Mouse (Mus musculus): Measurements from ENCODE around the gene Slc4a1. TPM values are rescaled to one million over a fixed set of nuclear protein-coding genes. Genes with fewer than 3 reads are reported as not detected.

Slc4a1 gene
- polyA plus RNA-seq, 1 experiment from 2014 or later, result 913 TPM

GRCm38 (mm10) chr11:102331806-102332205, 34.2 kb downstream of the Slc4a1 start:
- H3K27me3 ChIP-seq (replicated peaks), result peaks cover 40% of the 10 kb centered on the region
- H3K4me1 ChIP-seq, result 0 out of 2 replicates have a peak, but pooled peaks cover 4% of the 10 kb centered on the region
- 41% methylated on average over 4 of the region's 4 CpGs for WGBS (ENCODE audit: insufficient replicate concordance)
- H3K4me2 ChIP-seq, result no peak overlapping the region
- H3K9ac ChIP-seq, result no peak overlapping the region
- no peak for ATAC-seq
- H3K4me3 ChIP-seq, result no peak overlapping the region
- H3K27ac ChIP-seq, result no peak overlapping the region
- H3K36me3 ChIP-seq, result no peaks in the 10 kb centered on the region
- H3K9me3 ChIP-seq (replicated peaks), result no peaks in the 10 kb centered on the region

- no peak overlapping the region for H3K9ac ChIP-seq
- ATAC-seq, result no peak
- H3K4me2 ChIP-seq, result no peak overlapping the region
- H3K36me3 ChIP-seq, result no peaks in the 10 kb centered on the region
- WGBS (ENCODE audit: insufficient replicate concordance), result 64% methylated on average over 3 of the region's 3 CpGs
- H3K27me3 ChIP-seq (replicated peaks), result peaks cover 38% of the 10 kb centered on the region
- no peaks in the 10 kb centered on the region for H3K9me3 ChIP-seq (replicated peaks)
- no peak overlapping the region for H3K4me3 ChIP-seq
- H3K4me1 ChIP-seq, result no peaks in the 10 kb centered on the region
- H3K27ac ChIP-seq, result no peak overlapping the region
Observed at GRCm38 (mm10) chr11:102330039-102330438, 36.0 kb downstream of the Slc4a1 start.

GRCm38 (mm10) chr11:102329518-102329917, 36.5 kb downstream of the Slc4a1 start:
- Histone ChIP-seq H3K36me3 (no peaks in the 10 kb centered on the region), H3K4me1 (no peaks in the 10 kb centered on the region), H3K9ac (no peak overlapping the region), H3K4me2 (no peak overlapping the region), H3K9me3 (replicated peaks) (no peaks in the 10 kb centered on the region), H3K27me3 (replicated peaks) (peaks cover 41% of the 10 kb centered on the region), H3K4me3 (no peak overlapping the region), H3K27ac (no peak overlapping the region)
- no peak for ATAC-seq

GRCm38 (mm10) chr11:102327839-102328238, 38.2 kb downstream of the Slc4a1 start:
- no peak overlapping the region for H3K27ac ChIP-seq
- H3K4me1 ChIP-seq, result no peaks in the 10 kb centered on the region
- no peak for ATAC-seq
- H3K4me3 ChIP-seq, result no peak overlapping the region
- no peaks in the 10 kb centered on the region for H3K9me3 ChIP-seq (replicated peaks)
- peaks cover 55% of the 10 kb centered on the region for H3K27me3 ChIP-seq (replicated peaks)
- WGBS (ENCODE audit: insufficient replicate concordance), result 61% methylated on average over 7 of the region's 7 CpGs
- H3K36me3 ChIP-seq, result no peaks in the 10 kb centered on the region
- H3K4me2 ChIP-seq, result no peak overlapping the region
- no peak overlapping the region for H3K9ac ChIP-seq

GRCm38 (mm10) chr11:102327250-102327649, 38.8 kb downstream of the Slc4a1 start:
- Histone ChIP-seq H3K4me1 (no peaks in the 10 kb centered on the region), H3K4me3 (no peak overlapping the region), H3K27me3 (replicated peaks) (peaks cover 58% of the 10 kb centered on the region), H3K27ac (no peak overlapping the region), H3K36me3 (no peaks in the 10 kb centered on the region), H3K9me3 (replicated peaks) (no peaks in the 10 kb centered on the region), H3K9ac (no peak overlapping the region), H3K4me2 (no peak overlapping the region)
- 51% methylated on average over 5 of the region's 5 CpGs for WGBS (ENCODE audit: insufficient replicate concordance)
- ATAC-seq, result no peak

GRCm38 (mm10) chr11:102323516-102323915, 42.5 kb downstream of the Slc4a1 start:
- no peak for ATAC-seq
- Histone ChIP-seq H3K27ac (no peak overlapping the region), H3K4me1 (peaks cover 17% of the 10 kb centered on the region), H3K27me3 (replicated peaks) (peaks cover 67% of the 10 kb centered on the region), H3K4me2 (no peak overlapping the region), H3K4me3 (no peak overlapping the region), H3K9me3 (replicated peaks) (no peaks in the 10 kb centered on the region), H3K36me3 (no peaks in the 10 kb centered on the region), H3K9ac (no peak overlapping the region)
- 81% methylated on average over 1 of the region's 1 CpGs for WGBS (ENCODE audit: insufficient replicate concordance)

DNA sequence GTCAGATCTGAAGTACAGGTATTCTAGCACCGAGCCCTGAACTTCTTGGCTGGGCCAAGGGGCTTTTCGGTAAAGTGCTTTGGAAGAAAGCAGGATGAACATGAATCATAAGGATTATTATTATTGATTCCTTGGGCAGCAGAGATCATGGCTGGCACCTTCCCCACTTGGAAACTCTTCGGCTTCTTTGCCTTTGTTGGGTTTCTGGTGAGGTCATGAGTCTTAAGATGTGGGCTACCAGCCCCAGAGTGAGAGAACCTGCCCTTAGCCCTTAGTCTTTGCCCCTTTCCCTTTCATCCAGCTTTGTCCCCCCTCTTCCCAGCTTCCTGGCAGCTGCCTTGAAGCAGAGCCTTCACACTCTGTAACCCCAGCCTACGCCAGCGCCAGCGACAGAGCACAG, 44.1 kb downstream of the Slc4a1 start:
- WGBS (ENCODE audit: insufficient replicate concordance), result 72% methylated on average over 6 of the region's 6 CpGs

GRCm38 (mm10) chr11:102320686-102321005, 45.4 kb downstream of the Slc4a1 start:
- peak overlapping the region; percentile 96 for H3K4me2 ChIP-seq
- peaks cover 24% of the 10 kb centered on the region for H3K4me1 ChIP-seq
- peak overlapping the region; percentile 100 for H3K9ac ChIP-seq
- H3K36me3 ChIP-seq, result peaks cover 2% of the 10 kb centered on the region; the same call in 1 of the 2 replicates
- H3K4me3 ChIP-seq, result peak overlapping the region; percentile 100
- ATAC-seq, result no peak
- H3K27ac ChIP-seq, result peak overlapping the region; percentile 99
- H3K9me3 ChIP-seq (replicated peaks), result no peaks in the 10 kb centered on the region
- peaks cover 40% of the 10 kb centered on the region for H3K27me3 ChIP-seq (replicated peaks)
- 34% methylated on average over 10 of the region's 10 CpGs for WGBS (ENCODE audit: insufficient replicate concordance)

More for the DNA sequence above, 44.1 kb downstream of the Slc4a1 start:
- Histone ChIP-seq H3K9me3 (replicated peaks) (no peaks in the 10 kb centered on the region), H3K4me2 (no peak overlapping the region), H3K9ac (no peak overlapping the region), H3K36me3 (no peaks in the 10 kb centered on the region), H3K27me3 (replicated peaks) (peaks cover 51% of the 10 kb centered on the region), H3K27ac (no peak overlapping the region), H3K4me1 (peaks cover 17% of the 10 kb centered on the region), H3K4me3 (no peak overlapping the region)
- no peak for ATAC-seq

- peak overlapping the region; percentile 100 for H3K4me3 ChIP-seq
- ATAC-seq, result peak; percentile 17; the same call in 1 of the 2 replicates
- no peaks in the 10 kb centered on the region for H3K9me3 ChIP-seq (replicated peaks)
- H3K9ac ChIP-seq, result peak overlapping the region; percentile 100
- peaks cover 29% of the 10 kb centered on the region for H3K4me1 ChIP-seq
- peaks cover 7% of the 10 kb centered on the region for H3K36me3 ChIP-seq
- peak overlapping the region; percentile 96 for H3K4me2 ChIP-seq
- 1% methylated on average over 38 of the region's 38 CpGs for WGBS (ENCODE audit: insufficient replicate concordance)
- peaks cover 40% of the 10 kb centered on the region for H3K27me3 ChIP-seq (replicated peaks)
- peak overlapping the region; percentile 99 for H3K27ac ChIP-seq
Observed at GRCm38 (mm10) chr11:102319941-102320685, 45.9 kb downstream of the Slc4a1 start.

DNA sequence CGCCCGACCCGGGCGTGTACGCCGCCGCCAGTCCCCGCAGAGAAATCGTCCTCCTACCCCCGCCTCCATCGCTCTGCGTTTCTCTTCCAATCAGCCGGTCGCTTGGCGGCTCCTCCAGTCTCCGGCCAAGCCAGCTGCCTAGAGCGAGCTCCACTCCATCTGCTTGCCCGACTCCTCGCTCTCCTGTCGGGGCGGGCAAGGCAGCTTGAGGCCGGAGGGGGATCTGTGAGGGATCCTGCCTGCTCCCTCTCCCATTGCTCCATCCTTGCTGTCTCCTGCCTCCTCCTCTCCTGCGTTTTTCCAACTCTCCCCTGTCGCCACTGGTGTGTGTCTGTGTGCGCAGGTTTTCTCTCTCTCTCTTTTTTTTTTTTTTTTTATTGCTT, 46.6 kb downstream of the Slc4a1 start, which contains the start of gene Ubtf:
Gene Ubtf, minus strand, starts transcription at position 333 of the 383 bp plus-strand sequence.
- Histone ChIP-seq H3K27ac (peak within 1 kb of the TSS; percentile 99), H3K9ac (peak within 1 kb of the TSS; percentile 100), H3K36me3 (peaks cover 14% of the 10 kb centered on the region), H3K4me1 (peaks cover 36% of the 10 kb centered on the region), H3K4me2 (peak within 1 kb of the TSS; percentile 96), H3K4me3 (peak within 1 kb of the TSS; percentile 100), H3K27me3 (replicated peaks) (peaks cover 34% of the 10 kb centered on the region), H3K9me3 (replicated peaks) (no peaks in the 10 kb centered on the region)
- peak; percentile 50 for ATAC-seq
- under 1% methylated on average over 25 of the region's 25 CpGs for WGBS (ENCODE audit: insufficient replicate concordance)

- H3K27me3 ChIP-seq (replicated peaks), result peaks cover 30% of the 10 kb centered on the region
- WGBS (ENCODE audit: insufficient replicate concordance), result under 1% methylated on average over 77 of the region's 84 CpGs
- H3K9me3 ChIP-seq (replicated peaks), result no peaks in the 10 kb centered on the region
- H3K27ac ChIP-seq, result peak overlapping the region; percentile 99
- H3K36me3 ChIP-seq, result peaks cover 20% of the 10 kb centered on the region
- H3K4me2 ChIP-seq, result peak overlapping the region; percentile 96
- H3K9ac ChIP-seq, result peak overlapping the region; percentile 100
- ATAC-seq, result peak; percentile 47
- peak overlapping the region; percentile 100 for H3K4me3 ChIP-seq
- peaks cover 42% of the 10 kb centered on the region for H3K4me1 ChIP-seq
Observed at GRCm38 (mm10) chr11:102318576-102319409, 47.2 kb downstream of the Slc4a1 start.
